Mouse (Mus musculus) myocyte (in vitro differentiated cells): ENCODE results near the gene Zfp526. TPM values are rescaled to one million over a fixed set of nuclear protein-coding genes. Genes with fewer than 3 reads are reported as not detected.

ENCODE experiments used
- H3K27me3 ChIP-seq: one replicate; pipeline ENCODE4 v1.6.1; 2011; ENCODE audit not compliant: control insufficient read depth, insufficient read depth, insufficient read length
- H3K36me3 ChIP-seq: one replicate; pipeline ENCODE4 v1.6.1; 2011; ENCODE audit not compliant: control insufficient read depth, insufficient read depth
- H3K4me2 ChIP-seq: one replicate; pipeline ENCODE4 v1.6.1; 2011; ENCODE audit warnings: low read depth, control low read depth
- H3K4me3 ChIP-seq: one replicate; pipeline ENCODE4 v1.5.1; 2011; ENCODE audit warnings: mild to moderate bottlenecking, control low read depth, moderate library complexity
- H3K79me2 ChIP-seq: one replicate; pipeline ENCODE4 v1.6.1; 2011; ENCODE audit not compliant: control insufficient read depth, insufficient read depth
- H3ac ChIP-seq: one replicate; pipeline ENCODE4 v1.6.1; 2011; ENCODE audit not compliant: control insufficient read depth, insufficient read length
- CEBPB ChIP-seq: IDR thresholded peaks from 2 replicates; pipeline ENCODE4 v1.6.1; 2011; ENCODE audit warnings: mild to moderate bottlenecking, moderate library complexity; ENCODE audit not compliant: poor library complexity, insufficient read depth, severe bottlenecking
- E2F4 ChIP-seq: IDR thresholded peaks from one replicate; pipeline ENCODE4 v1.6.1; 2011; ENCODE audit warnings: mild to moderate bottlenecking, control low read depth, moderate library complexity; ENCODE audit not compliant: insufficient read depth
- MAX ChIP-seq: IDR thresholded peaks from one replicate; pipeline ENCODE4 v1.6.1; 2011; ENCODE audit warnings: low read depth, mild to moderate bottlenecking, control low read depth
- MYOD1 ChIP-seq, 3 experiments: IDR thresholded peaks; one replicate each; pipeline ENCODE4 v1.6.1; 2011; ENCODE audit warnings: control low read depth in 2 of 3, low read depth in 2 of 3, mild to moderate bottlenecking in 2 of 3, moderate library complexity in 1 of 3; ENCODE audit not compliant: insufficient read length in 2 of 3, control insufficient read depth in 1 of 3
- MYOG ChIP-seq, 3 experiments: IDR thresholded peaks; one replicate each; pipeline ENCODE4 v1.6.1; 2011; ENCODE audit warnings: control low read depth in 2 of 3, low read depth in 2 of 3, mild to moderate bottlenecking in 2 of 3; ENCODE audit not compliant: insufficient read length in 2 of 3, control insufficient read depth in 1 of 3, insufficient read depth in 1 of 3
- POLR2A ChIP-seq: IDR thresholded peaks from one replicate; pipeline ENCODE4 v1.6.1; 2011; ENCODE audit warnings: low read depth, mild to moderate bottlenecking, control low read depth, moderate library complexity; ENCODE audit not compliant: insufficient read length
- POLR2AphosphoS2 ChIP-seq: IDR thresholded peaks from one replicate; pipeline ENCODE4 v1.6.1; 2011; ENCODE audit warnings: low read depth, control low read depth; ENCODE audit not compliant: insufficient read length
- REST ChIP-seq: IDR thresholded peaks from one replicate; pipeline ENCODE4 v1.6.1; 2011; ENCODE audit warnings: mild to moderate bottlenecking, control low read depth, moderate library complexity; ENCODE audit not compliant: insufficient read depth, insufficient read length
- SRF ChIP-seq: IDR thresholded peaks from one replicate; pipeline ENCODE4 v1.6.1; 2011; ENCODE audit warnings: low read depth; ENCODE audit not compliant: control insufficient read depth, insufficient read length
- TCF12 ChIP-seq: IDR thresholded peaks from one replicate; pipeline ENCODE4 v1.6.1; 2011; ENCODE audit warnings: mild to moderate bottlenecking, control low read depth; ENCODE audit not compliant: poor library complexity, insufficient read depth, severe bottlenecking
- TCF3 ChIP-seq: IDR thresholded peaks from one replicate; pipeline ENCODE4 v1.6.1; 2011; ENCODE audit warnings: low read depth, control low read depth; ENCODE audit not compliant: insufficient read length
- USF1 ChIP-seq: IDR thresholded peaks from one replicate; pipeline ENCODE4 v1.6.1; 2011; ENCODE audit warnings: low read depth, mild to moderate bottlenecking, control low read depth, moderate library complexity
- polyA plus RNA-seq: library from polyadenylated mRNA; unstranded; fragments of >200 nt; fragmentation: generic; extraction: Trizol; gene quantifications from one replicate; pipeline ENCODE4 v1.2.1, GENCODE M21; 2012; ENCODE audit warnings: missing spikeins

Zfp526 gene
- polyA plus RNA-seq, 1 experiment, result 5.6 TPM

DNA sequence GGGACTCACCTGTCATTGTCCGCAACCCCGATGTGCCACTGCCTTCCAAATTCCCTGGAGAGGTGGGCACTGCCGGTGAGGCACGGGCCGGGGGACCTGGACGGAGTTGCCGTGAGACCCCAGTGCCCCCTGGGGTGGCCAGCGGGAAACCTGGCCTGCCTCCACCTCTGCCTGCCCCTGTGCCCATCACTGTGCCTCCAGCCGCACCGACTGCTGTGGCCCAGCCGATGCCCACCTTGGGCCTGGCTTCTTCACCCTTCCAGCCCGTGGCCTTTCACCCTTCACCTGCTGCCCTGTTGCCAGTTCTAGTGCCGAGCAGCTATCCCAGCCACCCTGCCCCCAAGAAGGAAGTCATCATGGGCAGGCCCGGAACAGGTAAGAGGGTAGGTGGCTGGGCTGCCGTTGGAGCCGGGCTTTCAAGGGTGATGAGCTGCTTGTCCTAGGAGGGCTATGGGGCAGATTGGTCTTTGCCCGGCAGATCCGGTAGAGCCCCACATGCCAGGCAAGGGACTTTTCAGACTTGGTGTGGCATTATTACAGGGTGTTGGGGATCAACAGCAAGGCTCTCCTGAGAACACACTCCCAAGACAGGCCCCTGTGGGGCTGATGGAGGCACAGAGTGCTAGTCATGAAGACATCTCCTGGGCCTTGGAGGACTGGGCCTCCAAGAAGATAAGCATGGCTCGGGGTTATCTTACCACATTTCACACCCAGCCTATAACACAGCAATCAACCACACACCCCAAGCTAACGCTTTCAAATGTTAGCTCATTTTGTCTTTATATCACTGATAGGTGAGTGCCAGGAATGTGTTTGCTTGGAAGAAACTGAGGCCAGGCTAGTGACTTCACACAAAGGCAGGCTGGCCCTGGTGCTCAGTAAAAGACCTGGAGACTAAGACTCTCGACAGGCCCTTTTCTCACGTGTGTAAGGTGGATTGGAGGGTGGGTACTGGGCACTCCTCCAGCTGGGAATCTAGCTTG, 52.3 kb downstream of the Zfp526 start:
- TF ChIP-seq POLR2A (no peak), CEBPB (no peak), MYOD1 (IDR thresholded peaks at IDR 0.05; ENCODE audit: control insufficient read depth in 1 of 3, insufficient read length in 2 of 3, low read depth in 2 of 3) (no peak), MAX (no peak), TCF12 (no peak), REST (no peak), SRF (no peak), TCF3 (no peak), POLR2AphosphoS2 (no peak), USF1 (no peak), E2F4 (no peak), MYOG (IDR thresholded peaks at IDR 0.05; ENCODE audit: control insufficient read depth in 1 of 3, insufficient read depth in 1 of 3, insufficient read length in 2 of 3, low read depth in 2 of 3) (no peak)
- H3K27me3 ChIP-seq, result no peaks in the 10 kb centered on the region
- no peak overlapping the region for H3K4me3 ChIP-seq
- H3K36me3 ChIP-seq, result no peaks in the 10 kb centered on the region
- H3ac ChIP-seq, result no peak overlapping the region
- H3K4me2 ChIP-seq, result peak overlapping the region; percentile 68
- peaks cover 19% of the 10 kb centered on the region for H3K79me2 ChIP-seq

DNA sequence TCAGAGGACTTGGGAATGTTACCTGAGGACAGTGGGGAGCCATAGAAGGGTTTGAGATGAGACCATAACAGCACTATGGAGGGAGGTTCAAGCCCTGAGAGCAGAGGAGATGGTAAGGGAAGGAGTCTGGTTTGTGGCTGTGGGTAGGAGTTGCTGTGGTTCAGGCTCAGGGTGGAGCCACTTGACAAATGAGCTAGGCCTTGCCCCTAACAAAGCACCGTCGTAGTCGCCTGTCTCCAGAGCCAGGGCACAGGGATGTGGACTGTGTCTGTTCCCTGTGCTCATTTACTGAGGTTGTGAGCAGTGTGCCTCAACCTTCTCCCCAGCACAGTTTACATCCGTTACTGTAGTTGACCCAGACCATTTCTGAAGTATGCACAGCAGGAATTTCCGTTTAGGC, 53.3 kb downstream of the Zfp526 start:
- H3K36me3 ChIP-seq, result no peaks in the 10 kb centered on the region
- no peaks in the 10 kb centered on the region for H3K27me3 ChIP-seq
- H3K4me2 ChIP-seq, result peak overlapping the region; percentile 68
- peaks cover 12% of the 10 kb centered on the region for H3K79me2 ChIP-seq
- no peak overlapping the region for H3K4me3 ChIP-seq
- no peak overlapping the region for H3ac ChIP-seq
- TF ChIP-seq POLR2AphosphoS2, result peak; percentile 58
- TF ChIP-seq POLR2A, result peak; percentile 52
- TF ChIP-seq MYOG (IDR thresholded peaks at IDR 0.05; ENCODE audit: control insufficient read depth in 1 of 3, insufficient read depth in 1 of 3, insufficient read length in 2 of 3, low read depth in 2 of 3), result peak in 1 of 3 experiments; percentile 37
- no peak for TF ChIP-seq MYOD1 (IDR thresholded peaks at IDR 0.05; ENCODE audit: control insufficient read depth in 1 of 3, insufficient read length in 2 of 3, low read depth in 2 of 3)

DNA sequence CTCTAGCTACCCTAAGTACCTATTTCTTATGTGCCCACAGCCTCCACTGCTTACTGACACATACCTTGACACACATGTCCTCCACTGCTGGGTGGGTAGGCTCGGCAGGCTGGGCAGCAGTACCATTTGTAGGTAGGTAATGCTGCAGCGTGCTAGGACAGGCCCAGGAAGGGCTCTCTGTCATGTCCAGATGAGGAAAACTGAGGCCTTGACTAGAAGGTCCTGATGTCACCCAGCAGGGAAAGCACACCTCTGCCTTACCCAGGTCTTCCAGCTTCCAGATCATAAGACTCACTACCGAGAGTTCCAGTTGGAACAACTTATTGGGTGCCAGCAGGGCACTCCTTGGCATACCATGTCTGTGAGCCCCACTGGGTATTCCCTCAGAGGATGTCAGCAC, 53.8 kb downstream of the Zfp526 start:
- Histone ChIP-seq H3K4me3 (no peak overlapping the region), H3ac (no peak overlapping the region), H3K79me2 (peaks cover 9% of the 10 kb centered on the region), H3K27me3 (no peaks in the 10 kb centered on the region), H3K36me3 (no peaks in the 10 kb centered on the region), H3K4me2 (peak overlapping the region; percentile 68)
- TF ChIP-seq USF1, result no peak

DNA sequence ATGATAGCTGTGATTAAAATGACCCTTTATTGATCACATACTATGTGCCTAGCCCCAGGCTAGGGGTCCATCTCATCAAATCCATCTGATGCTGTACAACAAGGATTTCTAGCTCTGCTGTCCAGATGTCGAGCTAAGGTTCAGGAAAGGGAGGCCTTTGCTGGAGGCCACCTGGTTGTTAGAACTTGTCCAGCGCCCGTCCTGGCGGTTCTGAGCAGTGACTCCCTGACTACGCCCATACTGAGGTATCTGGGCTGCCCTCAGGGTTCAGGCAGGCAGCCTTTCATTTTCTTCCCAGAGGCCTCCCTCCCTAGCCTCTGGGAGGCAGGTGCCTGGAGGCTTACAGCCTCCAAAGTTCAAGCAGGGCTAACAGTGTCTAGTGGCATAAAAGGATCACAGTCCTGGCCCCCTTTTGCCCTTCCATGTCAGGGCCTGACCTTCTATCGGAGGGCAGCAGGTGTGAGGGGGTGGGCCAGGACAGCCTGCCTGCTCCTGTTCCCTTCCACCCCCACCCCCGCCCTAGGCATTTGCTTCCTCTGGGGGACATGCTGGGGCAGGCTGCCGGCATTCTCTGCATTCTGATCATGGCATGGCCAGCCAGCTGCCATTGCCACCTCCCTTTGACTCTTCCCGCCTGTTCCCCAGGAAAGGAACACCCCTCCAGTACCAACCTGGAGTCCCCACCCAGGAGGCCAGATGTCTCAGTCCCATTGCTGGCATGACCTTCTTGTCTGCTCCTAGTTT, 54.5 kb downstream of the Zfp526 start:
- Histone ChIP-seq H3K4me2 (peak overlapping the region; percentile 68), H3ac (no peak overlapping the region), H3K27me3 (no peaks in the 10 kb centered on the region), H3K79me2 (peaks cover 8% of the 10 kb centered on the region), H3K4me3 (no peak overlapping the region), H3K36me3 (no peaks in the 10 kb centered on the region)
- TF ChIP-seq TCF12 (no peak), POLR2AphosphoS2 (no peak), POLR2A (peak; percentile 33), SRF (no peak), MYOG (IDR thresholded peaks at IDR 0.05; ENCODE audit: control insufficient read depth in 1 of 3, insufficient read depth in 1 of 3, insufficient read length in 2 of 3, low read depth in 2 of 3) (peak in 2 of 3 experiments; percentile 82 to 96), TCF3 (no peak), REST (no peak), MAX (no peak), E2F4 (no peak), USF1 (no peak), MYOD1 (IDR thresholded peaks at IDR 0.05; ENCODE audit: control insufficient read depth in 1 of 3, insufficient read length in 2 of 3, low read depth in 2 of 3) (peak in 2 of 3 experiments; percentile 82 to 94), CEBPB (no peak)

Other genes starting within 250 kb of the Zfp526 start
- 309 TPM for gene Rabac1, start 248.7 kb upstream of the Zfp526 start, polyA plus RNA-seq
- gene Atp1a3, start 215.5 kb upstream of the Zfp526 start, polyA plus RNA-seq, result 6.6 TPM
- gene Grik5, start 149.1 kb upstream of the Zfp526 start, polyA plus RNA-seq, result 14.7 TPM
- 10.8 TPM for gene Zfp574, start 148.9 kb upstream of the Zfp526 start, polyA plus RNA-seq
- 0.01 TPM for gene Pou2f2, start 41.7 kb upstream of the Zfp526 start, polyA plus RNA-seq
- gene Dedd2, start 810 bp upstream of the Zfp526 start, polyA plus RNA-seq, result 8.8 TPM
- 69.4 TPM for gene Gsk3a, start 16.4 kb downstream of the Zfp526 start, polyA plus RNA-seq
- 42.5 TPM for gene Erf, start 29.3 kb downstream of the Zfp526 start, polyA plus RNA-seq
- 65.8 TPM for gene Cic, start 46.3 kb downstream of the Zfp526 start, polyA plus RNA-seq
- 54.0 TPM for gene Pafah1b3, start 76.6 kb downstream of the Zfp526 start, polyA plus RNA-seq
- gene Prr19, start 80.0 kb downstream of the Zfp526 start, polyA plus RNA-seq, result not detected
- gene Tmem145, start 84.7 kb downstream of the Zfp526 start, polyA plus RNA-seq, result 0.02 TPM
- 41.0 TPM for gene Megf8, start 95.7 kb downstream of the Zfp526 start, polyA plus RNA-seq
- gene Cnfn, start 148.3 kb downstream of the Zfp526 start, polyA plus RNA-seq, result not detected
- 3.8 TPM for gene Lipe, start 177.3 kb downstream of the Zfp526 start, polyA plus RNA-seq
- 0.06 TPM for gene Cxcl17, start 191.5 kb downstream of the Zfp526 start, polyA plus RNA-seq